Mouse (Mus musculus): ENCODE data around the gene Gnb1. TPM values are rescaled to one million over a fixed set of nuclear protein-coding genes. Genes with fewer than 3 reads are reported as not detected.

Gene Gnb1
- polyA plus RNA-seq, 1 experiment from 2014 or later, result 287 TPM

DNA sequence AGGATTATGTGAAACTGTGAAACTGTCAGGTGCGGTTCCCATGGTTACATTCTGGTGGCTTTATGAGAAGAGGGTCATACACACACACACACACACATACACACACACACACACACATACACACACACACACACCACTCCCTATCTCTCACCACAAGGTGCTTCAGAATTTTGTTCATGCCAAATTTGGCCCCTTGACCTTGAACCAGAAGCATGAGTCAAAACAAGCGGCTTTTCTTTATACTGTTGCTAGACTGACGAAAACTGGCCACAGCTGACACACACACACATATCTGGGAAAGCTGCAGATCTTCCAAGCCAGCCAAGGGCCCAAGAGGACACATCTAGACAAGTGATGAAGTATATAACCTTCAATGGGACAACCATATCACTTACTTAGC is 104.6 kb downstream of the Gnb1 start:
- H3K79me2 ChIP-seq (ENCODE audit: inconsistent target), result no peaks in the 10 kb centered on the region
- WGBS (ENCODE audit: missing documents), result 82% methylated on average over 2 of the region's 3 CpGs
- H3K36me3 ChIP-seq (ENCODE audit: inconsistent target), result no peaks in the 10 kb centered on the region
- no peak overlapping the region for H3K27ac ChIP-seq
- no peak overlapping the region for H3K4me3 ChIP-seq (ENCODE audit: inconsistent target)

DNA sequence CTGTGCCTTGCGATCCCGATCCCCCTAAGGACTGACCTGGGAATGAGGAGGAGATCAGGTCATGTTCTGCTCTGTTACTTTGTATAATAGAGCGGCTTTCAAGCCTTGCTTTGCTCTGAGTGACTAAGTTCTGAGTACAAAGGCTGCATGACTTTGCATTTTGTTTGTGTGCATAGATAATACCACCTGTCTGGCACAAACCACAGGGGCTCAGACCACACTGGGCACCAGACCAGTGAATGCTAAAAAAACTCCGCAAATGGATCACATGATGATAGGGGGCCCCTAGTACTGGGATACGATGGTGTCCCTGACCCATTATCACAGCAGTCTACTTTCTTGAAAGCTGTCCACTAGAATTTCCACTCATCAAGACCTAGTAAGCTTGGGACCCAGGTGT is 105.4 kb downstream of the Gnb1 start:
- no peak overlapping the region for H3K4me3 ChIP-seq (ENCODE audit: inconsistent target)
- H3K36me3 ChIP-seq (ENCODE audit: inconsistent target), result no peaks in the 10 kb centered on the region
- H3K27ac ChIP-seq, result no peak overlapping the region
- 34% methylated on average over 5 of the region's 5 CpGs for WGBS (ENCODE audit: missing documents)
- H3K79me2 ChIP-seq (ENCODE audit: inconsistent target), result no peaks in the 10 kb centered on the region

DNA sequence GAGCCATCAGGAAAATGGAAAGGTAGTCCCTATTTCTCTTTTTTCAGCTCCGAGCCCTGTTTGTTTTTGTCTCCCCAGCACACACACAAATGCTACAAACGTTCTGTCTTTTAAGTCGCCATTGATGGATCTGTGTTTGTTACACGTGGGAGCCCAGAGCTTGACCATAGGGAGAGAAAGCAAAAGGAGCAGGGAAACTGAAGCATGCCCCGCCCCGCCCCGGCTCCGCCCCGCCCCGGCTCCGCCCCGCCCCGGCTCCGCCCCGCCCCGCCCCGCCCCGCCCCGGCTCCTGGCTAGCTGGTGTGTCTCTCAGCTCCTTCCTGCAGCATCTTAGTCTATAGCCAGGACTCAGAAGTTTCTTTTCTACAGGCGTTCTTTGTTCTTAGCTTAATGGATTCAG is 107.4 kb downstream of the Gnb1 start:
- Histone ChIP-seq H3K4me3 (ENCODE audit: inconsistent target) (no peak overlapping the region), H3K79me2 (ENCODE audit: inconsistent target) (peaks cover 16% of the 10 kb centered on the region), H3K36me3 (ENCODE audit: inconsistent target) (no peaks in the 10 kb centered on the region), H3K27ac (no peak overlapping the region)
- 89% methylated on average over 4 of the region's 20 CpGs for WGBS (ENCODE audit: missing documents)

DNA sequence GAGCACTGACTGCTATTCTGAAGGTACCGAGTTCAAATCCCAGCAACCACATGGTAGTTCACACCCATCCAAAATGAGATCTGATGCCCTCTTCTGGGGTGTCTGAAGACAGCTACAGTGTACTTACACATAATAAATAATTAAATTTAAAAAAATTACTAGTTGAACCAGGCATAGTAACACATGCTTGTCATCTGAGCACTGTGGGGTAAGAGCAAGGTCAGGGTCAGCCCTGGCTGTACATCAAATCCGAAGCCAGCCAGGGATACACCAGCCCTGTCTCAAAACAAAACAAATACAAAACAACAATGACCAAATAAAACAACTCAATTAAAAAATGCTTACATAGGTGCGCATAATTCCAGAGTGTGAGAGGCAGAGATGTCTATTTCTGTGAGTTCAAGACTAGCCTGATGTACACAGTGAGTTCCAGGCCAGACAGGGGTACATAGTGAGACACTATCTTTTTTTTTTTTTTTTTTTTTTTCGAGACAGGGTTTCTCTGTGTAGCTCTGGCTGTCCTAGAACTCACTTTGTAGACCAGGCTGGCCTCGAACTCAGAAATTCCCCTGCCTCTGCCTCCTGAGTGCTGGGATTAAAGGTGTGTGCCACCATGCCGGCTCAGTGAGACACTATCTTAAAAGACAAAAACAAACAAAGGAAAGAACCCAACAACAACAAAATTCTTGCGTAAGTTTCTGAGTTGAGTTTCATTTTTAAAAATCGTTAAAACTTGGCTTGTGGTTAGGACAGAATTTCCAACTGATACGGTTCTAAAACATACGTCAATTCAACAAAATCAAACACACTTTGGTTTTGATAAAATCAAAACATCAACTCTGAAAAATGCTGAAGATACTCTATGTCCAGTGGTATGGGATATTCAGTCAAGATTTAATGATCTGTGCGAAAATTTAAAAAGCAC is 109.0 kb downstream of the Gnb1 start:
- peaks cover 31% of the 10 kb centered on the region for H3K79me2 ChIP-seq (ENCODE audit: inconsistent target)
- H3K4me3 ChIP-seq (ENCODE audit: inconsistent target), result peak overlapping the region; percentile 54
- peak overlapping the region; percentile 91 for H3K27ac ChIP-seq
- 36% methylated on average over 9 of the region's 11 CpGs for WGBS (ENCODE audit: missing documents)
- no peaks in the 10 kb centered on the region for H3K36me3 ChIP-seq (ENCODE audit: inconsistent target)

DNA sequence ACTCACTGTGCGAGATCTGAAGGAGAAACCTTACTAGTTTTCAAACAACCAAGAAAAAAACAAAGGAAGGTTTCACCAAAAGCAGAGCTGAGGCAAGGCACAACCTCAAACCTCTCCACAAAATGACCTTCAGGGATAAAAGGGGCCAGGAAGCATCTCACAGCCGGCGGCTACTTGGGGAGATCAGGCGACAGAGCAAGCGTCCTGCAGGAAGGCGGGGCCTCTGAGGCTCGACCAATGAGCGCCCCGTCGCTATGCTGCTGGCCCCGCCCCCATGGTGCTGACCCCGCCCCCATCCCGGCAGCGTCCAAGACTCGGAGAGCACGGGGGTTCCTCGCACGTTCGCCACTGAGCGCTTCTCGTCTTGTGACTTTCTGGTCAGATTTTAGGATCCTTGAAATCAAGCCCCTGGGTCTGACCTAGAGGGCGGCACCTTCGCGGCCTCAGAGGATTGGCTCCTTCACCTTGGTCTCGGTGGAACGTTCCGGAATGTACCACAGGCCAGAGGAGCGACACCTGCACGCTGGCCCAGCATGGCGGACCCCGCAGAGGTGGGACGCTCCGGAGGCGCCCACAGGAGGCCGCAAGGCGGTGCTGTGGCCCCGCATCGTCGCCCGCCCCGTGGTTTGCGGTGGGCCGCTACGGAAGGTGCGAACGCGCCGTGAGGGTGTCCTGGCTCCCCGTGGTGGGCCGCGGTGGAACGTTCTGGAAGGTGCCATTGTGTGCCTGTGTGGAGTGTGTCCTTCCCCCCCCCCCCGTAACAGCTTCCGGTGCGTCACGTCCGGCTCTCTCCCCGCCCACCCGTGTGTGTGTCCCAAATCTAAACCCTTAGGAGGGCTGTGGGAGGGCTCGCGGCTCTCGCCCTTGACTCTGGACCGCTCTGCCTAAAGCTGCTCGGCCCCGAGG is 110.2 kb downstream of the Gnb1 start, which contains the start of gene Slc35e2:
Gene Slc35e2 (plus strand): TSS at position 326 of the 906 bp plus-strand sequence.
- under 1% methylated on average over 55 of the region's 65 CpGs for WGBS (ENCODE audit: missing documents)
- Histone ChIP-seq H3K27ac (peak within 1 kb of the TSS; percentile 91), H3K4me3 (ENCODE audit: inconsistent target) (peak within 1 kb of the TSS; percentile 54), H3K79me2 (ENCODE audit: inconsistent target) (peaks cover 31% of the 10 kb centered on the region), H3K36me3 (ENCODE audit: inconsistent target) (no peaks in the 10 kb centered on the region)

DNA sequence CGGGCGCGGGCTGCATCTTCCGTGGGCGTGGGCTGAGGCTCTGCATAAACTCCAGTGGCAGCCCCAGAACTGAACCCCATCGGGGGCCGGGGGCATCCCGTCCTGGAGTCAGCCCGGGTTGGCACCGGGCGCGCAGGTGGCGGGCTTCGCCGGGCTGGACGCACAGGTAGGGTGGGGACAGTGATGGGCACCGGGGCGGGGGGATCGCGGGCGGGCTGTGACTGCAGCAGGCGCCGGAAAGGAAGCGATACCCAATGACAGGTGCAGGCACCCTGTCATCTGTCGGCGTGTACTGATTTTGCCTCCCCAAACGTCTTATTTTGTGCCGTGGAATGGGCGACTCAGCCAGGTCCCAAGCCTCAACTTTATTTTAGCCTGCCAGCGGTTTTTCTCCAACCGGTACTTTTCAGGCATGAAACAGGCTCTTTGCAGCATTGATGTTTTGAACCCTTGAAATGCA is 110.9 kb downstream of the Gnb1 start:
- H3K36me3 ChIP-seq (ENCODE audit: inconsistent target), result no peaks in the 10 kb centered on the region
- peaks cover 31% of the 10 kb centered on the region for H3K79me2 ChIP-seq (ENCODE audit: inconsistent target)
- H3K27ac ChIP-seq, result no peak overlapping the region
- WGBS (ENCODE audit: missing documents), result under 1% methylated on average over 30 of the region's 31 CpGs
- peak overlapping the region; percentile 54 for H3K4me3 ChIP-seq (ENCODE audit: inconsistent target)

DNA sequence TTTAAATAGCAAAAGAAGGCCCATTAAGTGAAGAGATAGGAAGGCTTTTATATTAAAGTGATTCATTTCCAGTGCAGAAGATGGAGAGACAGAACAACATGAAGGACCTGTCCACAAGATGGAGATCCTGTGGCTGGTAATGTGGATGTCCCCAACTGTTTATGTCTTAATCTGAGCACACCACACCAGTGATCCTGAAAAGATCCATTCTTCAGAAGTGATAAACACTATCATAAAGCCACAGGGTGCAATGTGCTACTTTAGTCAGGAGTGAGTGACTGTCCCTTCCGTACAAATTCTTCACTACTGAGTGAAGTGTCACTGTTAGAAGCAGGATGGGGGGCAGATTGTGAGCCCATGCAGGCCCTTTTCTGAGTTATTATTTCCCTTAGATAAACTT is 111.6 kb downstream of the Gnb1 start:
- no peak overlapping the region for H3K4me3 ChIP-seq (ENCODE audit: inconsistent target)
- no peak overlapping the region for H3K27ac ChIP-seq

DNA sequence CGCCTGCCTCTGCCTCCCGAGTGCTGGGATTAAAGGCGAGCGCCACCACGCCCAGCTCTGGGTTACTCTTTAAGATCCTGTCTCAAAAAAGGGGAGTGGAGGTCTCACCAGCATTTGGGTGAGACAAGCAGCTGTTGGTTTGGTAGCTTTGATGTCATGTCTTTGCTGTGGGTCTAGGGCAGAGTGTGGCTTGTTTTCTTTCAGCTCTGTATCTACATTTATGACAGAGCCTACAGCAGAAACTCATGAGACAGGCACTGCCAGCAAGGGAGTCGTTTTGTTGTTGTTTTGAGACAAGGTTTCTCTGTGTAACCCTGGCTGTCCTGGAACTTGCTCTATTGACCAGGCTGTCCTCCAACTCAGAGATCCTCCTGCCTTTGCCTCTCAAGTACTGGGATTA is 112.6 kb downstream of the Gnb1 start:
- Histone ChIP-seq H3K27ac (no peak overlapping the region), H3K79me2 (ENCODE audit: inconsistent target) (peaks cover 31% of the 10 kb centered on the region), H3K36me3 (ENCODE audit: inconsistent target) (no peaks in the 10 kb centered on the region), H3K4me3 (ENCODE audit: inconsistent target) (no peak overlapping the region)
- 85% methylated on average over 5 of the region's 6 CpGs for WGBS (ENCODE audit: missing documents)

More for the DNA sequence above, 111.6 kb downstream of the Gnb1 start:
- WGBS (ENCODE audit: missing documents), result 93% methylated on average over 1 of the region's 1 CpGs
- Histone ChIP-seq H3K36me3 (ENCODE audit: inconsistent target) (no peaks in the 10 kb centered on the region), H3K79me2 (ENCODE audit: inconsistent target) (peaks cover 31% of the 10 kb centered on the region)

DNA sequence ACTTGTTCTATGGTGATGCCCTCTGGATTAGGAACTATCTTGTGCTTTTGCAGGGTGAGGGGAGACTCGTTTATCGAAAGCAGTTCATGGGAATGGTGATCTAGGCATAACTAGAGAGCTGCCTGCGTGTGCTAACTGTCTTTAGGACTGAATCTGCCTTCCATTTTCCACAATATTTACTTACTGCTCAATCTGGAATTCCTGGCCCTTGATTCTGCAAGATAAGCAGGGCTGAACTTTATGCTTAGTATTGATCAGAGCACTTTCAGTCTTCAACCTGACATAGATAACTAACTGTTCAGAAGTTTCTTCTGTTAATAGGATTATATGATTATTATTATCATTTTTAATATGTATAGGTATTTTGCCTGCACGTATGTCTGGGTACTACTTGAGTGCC is 114.0 kb downstream of the Gnb1 start:
- no peak overlapping the region for H3K27ac ChIP-seq
- H3K4me3 ChIP-seq (ENCODE audit: inconsistent target), result no peak overlapping the region
- WGBS (ENCODE audit: missing documents), result 97% methylated on average over 4 of the region's 4 CpGs
- H3K36me3 ChIP-seq (ENCODE audit: inconsistent target), result no peaks in the 10 kb centered on the region
- peaks cover 31% of the 10 kb centered on the region for H3K79me2 ChIP-seq (ENCODE audit: inconsistent target)

DNA sequence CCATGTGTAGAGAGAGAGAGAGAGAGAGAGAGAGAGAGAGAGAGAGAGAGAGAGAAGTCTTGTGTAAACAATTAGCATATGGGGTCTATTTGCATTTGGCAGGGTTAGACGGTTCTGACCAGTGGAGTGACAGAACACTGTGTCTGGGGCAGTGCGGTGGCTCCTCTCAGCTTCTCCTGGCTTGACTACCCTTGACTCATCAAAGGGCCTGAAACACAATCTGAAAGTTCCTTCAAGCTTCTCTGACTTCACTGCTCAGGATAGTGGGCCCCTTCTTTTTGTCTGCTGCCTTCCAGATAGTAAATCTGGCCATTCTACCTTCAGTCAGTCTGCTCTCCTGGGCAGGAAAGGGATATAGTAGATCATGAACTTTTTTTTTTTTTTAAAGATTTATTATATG is 115.7 kb downstream of the Gnb1 start:
- H3K36me3 ChIP-seq (ENCODE audit: inconsistent target), result no peaks in the 10 kb centered on the region
- WGBS (ENCODE audit: missing documents), result 96% methylated on average over 2 of the region's 2 CpGs
- H3K79me2 ChIP-seq (ENCODE audit: inconsistent target), result peaks cover 31% of the 10 kb centered on the region
- no peak overlapping the region for H3K27ac ChIP-seq
- no peak overlapping the region for H3K4me3 ChIP-seq (ENCODE audit: inconsistent target)

Other genes starting within 250 kb of the Gnb1 start
- 10.5 to 23.7 TPM (median 21.3 TPM) in 3 replicates for gene Faap20, start 241.6 kb upstream of the Gnb1 start, polyA plus RNA-seq (2018)
- gene Prkcz, start 130.0 kb upstream of the Gnb1 start, polyA plus RNA-seq (2018), result not detected in 3 replicates
- gene Gabrd, start 93.2 kb upstream of the Gnb1 start, polyA plus RNA-seq (2018), result 0.10 to 0.20 TPM in 2 of 3 replicates, not detected in the other
- 0.14 to 0.26 TPM in 2 of 3 replicates, not detected in the other for gene Cfap74, start 82.2 kb upstream of the Gnb1 start, polyA plus RNA-seq (2018)
- gene Tmem52, start 22.2 kb upstream of the Gnb1 start, polyA plus RNA-seq (2018), result not detected in 3 replicates
- 75.4 to 129 TPM (median 88.2 TPM) in 3 replicates for gene Nadk, start 71.0 kb downstream of the Gnb1 start, polyA plus RNA-seq (2018)
- 4.6 to 4.9 TPM (median 4.8 TPM) in 3 replicates for gene Slc35e2, start 110.1 kb downstream of the Gnb1 start, polyA plus RNA-seq (2018)
- 67.8 to 153 TPM (median 75.9 TPM) in 3 replicates for gene Cdk11b, start 133.5 kb downstream of the Gnb1 start, polyA plus RNA-seq (2018)
- not detected in 3 replicates for gene Gm10563, start 154.0 kb downstream of the Gnb1 start, polyA plus RNA-seq (2018)
- not detected in 3 replicates for gene Mmp23, start 162.0 kb downstream of the Gnb1 start, polyA plus RNA-seq (2018)
- 9.5 to 29.7 TPM (median 12.3 TPM) in 3 replicates for gene Mib2, start 177.8 kb downstream of the Gnb1 start, polyA plus RNA-seq (2018)
- 1.1 to 1.9 TPM (median 1.4 TPM) in 3 replicates for gene Fndc10, start 203.0 kb downstream of the Gnb1 start, polyA plus RNA-seq (2018)
- gene Ssu72, start 213.4 kb downstream of the Gnb1 start, polyA plus RNA-seq (2018), result 125 to 264 TPM (median 166 TPM) in 3 replicates
- 0.10 to 1.0 TPM (median 0.32 TPM) in 3 replicates for gene Tmem240, start 243.4 kb downstream of the Gnb1 start, polyA plus RNA-seq (2018)

Data from macrophage (primary cell).